Mouse (Mus musculus): ENCODE results near the gene Bcl2.

Gene Bcl2

DNA sequence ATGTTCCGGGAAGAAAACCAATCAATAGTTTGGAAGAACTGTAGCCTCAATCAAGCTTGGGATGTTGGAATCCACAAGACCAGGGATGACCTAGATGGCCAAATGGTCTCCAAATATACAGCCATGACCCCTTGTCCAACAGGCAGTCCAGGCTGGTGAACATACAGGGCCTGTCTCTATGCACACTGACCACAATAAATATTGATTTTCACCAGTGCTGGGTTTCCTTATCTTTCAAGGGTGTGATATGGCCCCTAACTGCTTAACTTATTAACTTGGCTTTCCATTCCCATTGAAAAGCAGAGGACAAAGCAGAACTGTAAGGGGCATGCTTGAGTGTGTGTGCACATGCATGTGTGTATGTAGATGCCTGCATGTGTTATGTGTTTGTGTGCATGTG, 197.0 kb downstream of the Bcl2 start:
- no peak for DNase-seq (ENCODE audit: extremely low read depth, low read depth, low spot score)

DNA sequence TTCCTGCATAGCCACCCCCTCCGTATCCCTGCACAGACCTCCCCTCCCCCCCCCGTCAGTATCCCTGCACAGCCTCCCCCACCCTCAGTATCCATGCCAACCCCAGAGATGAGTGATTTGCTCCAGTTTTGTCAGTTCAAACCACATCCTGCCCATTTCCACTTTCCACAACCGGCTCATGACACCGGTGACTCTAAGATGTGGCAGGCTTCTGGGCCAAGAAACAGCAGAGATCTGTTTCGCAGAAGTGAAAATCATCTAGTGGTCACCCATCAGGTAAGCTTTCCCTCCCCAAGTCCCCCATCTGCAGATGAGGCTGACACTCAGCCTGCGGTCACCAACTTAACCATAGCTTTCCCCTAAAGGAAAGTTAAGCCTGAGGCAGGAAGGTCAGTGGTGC, 198.5 kb downstream of the Bcl2 start:
- DNase-seq (ENCODE audit: extremely low read depth, low read depth, low spot score): no peak

DNA sequence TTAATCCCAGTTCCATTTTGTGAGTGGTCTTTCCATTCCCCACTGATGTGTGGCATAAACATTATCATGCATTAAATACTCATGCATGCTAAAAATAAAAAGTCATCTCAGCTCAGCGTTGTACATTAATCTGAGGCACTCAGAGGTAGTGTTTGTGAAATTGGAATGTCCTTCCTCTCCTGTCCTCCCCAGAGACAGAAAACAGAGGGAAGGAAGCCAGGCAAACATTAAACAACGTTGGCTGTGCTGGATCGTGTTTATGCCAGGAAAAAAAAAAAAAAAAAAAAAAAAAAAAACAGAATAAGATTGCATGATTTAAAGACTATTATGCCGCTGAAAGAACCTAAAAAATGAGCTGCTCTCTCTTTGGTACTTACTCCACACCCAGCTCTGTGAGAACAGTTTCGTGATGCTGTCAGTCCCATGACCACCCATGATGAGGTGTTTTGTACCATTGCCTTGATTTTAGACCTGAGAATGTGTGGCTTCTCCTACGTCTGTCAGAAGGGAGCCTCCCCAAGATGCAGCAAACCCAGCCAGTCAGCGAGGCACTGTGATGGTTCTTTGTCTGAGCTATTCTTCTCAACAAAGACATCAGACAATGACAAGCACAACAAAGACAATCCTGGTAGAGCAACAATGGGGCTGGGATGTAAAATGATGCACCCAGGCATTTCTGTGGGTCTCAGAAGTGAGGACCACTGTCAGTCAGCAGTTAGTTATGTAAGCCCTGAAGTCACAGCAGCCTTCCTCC, 200.0 kb downstream of the Bcl2 start:
- no peak for DNase-seq (ENCODE audit: extremely low read depth, low read depth, low spot score)

- DNase-seq (ENCODE audit: extremely low read depth, low read depth, low spot score): no peak
Measured at GRCm38 (mm10) chr1:106513481-106513880, 200.6 kb downstream of the Bcl2 start.

DNA sequence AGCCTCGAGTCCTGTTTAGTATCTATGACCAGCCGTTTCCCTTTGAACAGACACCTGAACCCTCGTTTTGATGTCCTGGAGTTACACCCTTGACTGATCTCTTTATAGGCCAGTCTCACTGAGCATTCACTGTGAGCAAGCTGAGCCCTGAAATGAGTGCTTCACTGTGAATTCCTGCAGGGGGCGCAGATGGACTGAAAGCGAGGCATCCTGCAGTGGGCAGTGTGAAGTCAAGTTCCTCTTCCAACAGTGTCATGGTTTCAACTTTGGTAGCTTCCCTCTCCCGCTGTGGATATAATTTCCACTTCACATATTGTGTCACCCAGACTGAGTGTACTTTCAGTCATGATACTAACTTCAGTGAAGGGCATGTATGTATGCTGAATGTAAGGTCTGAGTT, 202.5 kb downstream of the Bcl2 start:
- DNase-seq (ENCODE audit: extremely low read depth, low read depth, low spot score): no peak

DNA sequence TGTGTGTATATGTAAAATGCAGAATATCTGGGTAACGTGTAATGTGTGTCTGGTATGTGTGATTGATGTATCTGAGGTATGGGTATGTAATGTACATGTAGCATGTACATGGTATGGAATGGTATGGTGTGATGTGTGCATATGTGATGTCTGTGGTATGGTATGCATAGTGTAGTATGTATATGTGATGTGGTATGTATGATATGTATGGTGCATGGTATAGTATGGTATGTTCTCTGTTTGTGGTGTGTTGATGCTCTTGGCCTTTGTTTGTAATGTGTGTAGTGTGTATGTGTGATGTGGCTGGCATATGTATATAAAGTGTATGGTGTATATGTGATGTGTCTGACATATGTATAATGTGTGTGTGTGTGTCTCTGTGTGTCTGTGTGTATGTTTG, 206.5 kb downstream of the Bcl2 start:
- DNase-seq (ENCODE audit: extremely low read depth, low read depth, low spot score): no peak

GRCm38 (mm10) chr1:106503910-106504309, 210.2 kb downstream of the Bcl2 start:
- no peak for DNase-seq (ENCODE audit: extremely low read depth, low read depth, low spot score)

GRCm38 (mm10) chr1:106503407-106503806, 210.7 kb downstream of the Bcl2 start:
- DNase-seq (ENCODE audit: extremely low read depth, low read depth, low spot score): no peak

- no peak for DNase-seq (ENCODE audit: extremely low read depth, low read depth, low spot score)
Measured at GRCm38 (mm10) chr1:106497999-106498398, 216.1 kb downstream of the Bcl2 start.
